Mouse (Mus musculus): ENCODE results near the gene Fads1. TPM values are rescaled to one million over a fixed set of nuclear protein-coding genes. Genes with fewer than 3 reads are reported as not detected.

Fads1 gene
- polyA plus RNA-seq (2021; fragmentation: Nextera tagmentation) = 148 and 175 TPM in 2 replicates
- long read RNA-seq, experiment 1, transcript Fads1-201 (12 exons, 3,460 nt) = major isoform, 664 of 803 reads
- long read RNA-seq, experiment 1, partial matches to known transcripts = 86 of 803 reads
- long read RNA-seq, experiment 1, other reads (novel, unspliced or antisense) = 50 of 803 reads
- long read RNA-seq, experiment 2, transcript Fads1-201 (12 exons, 3,460 nt) = major isoform, 47 of 107 reads
- long read RNA-seq, experiment 2, partial matches to known transcripts = 55 of 107 reads
- long read RNA-seq, experiment 2, other reads (novel, unspliced or antisense) = 5 of 107 reads

GRCm38 (mm10) chr19:10182670-10183298 lies at the start of gene Fads1:
Gene Fads1 (plus strand): TSS chr19:10182888.

GRCm38 (mm10) chr19:10203848-10204615 lies 21.3 kb downstream of the Fads1 start, which contains the start of the genes Tmem258 and Fen1:
Gene Tmem258 (plus strand): TSS chr19:10204014.
Gene Fen1 (minus strand): TSS chr19:10204169.

GRCm38 (mm10) chr19:10240654-10241305 lies 58.1 kb downstream of the Fads1 start, which contains the start of gene Myrf:
Gene Myrf (minus strand): TSS chr19:10240748.

Other genes with a start within 250 kb of the Fads1 start
- gene Fth1, start 202.3 kb upstream of the Fads1 start, polyA plus RNA-seq (2021; fragmentation: Nextera tagmentation) = 10,938 and 11,794 TPM in 2 replicates
- 1.1 and 1.7 TPM in 2 replicates for gene Best1, start 181.3 kb upstream of the Fads1 start, polyA plus RNA-seq (2021; fragmentation: Nextera tagmentation)
- 6.1 and 6.6 TPM in 2 replicates for gene Rab3il1, start 181.2 kb upstream of the Fads1 start, polyA plus RNA-seq (2021; fragmentation: Nextera tagmentation)
- 5.5 and 22.2 TPM in 2 replicates for gene Fads3, start 141.3 kb upstream of the Fads1 start, polyA plus RNA-seq (2021; fragmentation: Nextera tagmentation)
- 65.4 and 73.2 TPM in 2 replicates for gene Fads2, start 81.1 kb upstream of the Fads1 start, polyA plus RNA-seq (2021; fragmentation: Nextera tagmentation)
- gene Tmem258, start 21.1 kb downstream of the Fads1 start, polyA plus RNA-seq (2021; fragmentation: Nextera tagmentation) = 396 and 417 TPM in 2 replicates
- gene Fen1, start 21.3 kb downstream of the Fads1 start, polyA plus RNA-seq (2021; fragmentation: Nextera tagmentation) = 15.6 and 21.1 TPM in 2 replicates
- gene Myrf, start 57.9 kb downstream of the Fads1 start, polyA plus RNA-seq (2021; fragmentation: Nextera tagmentation) = 2.4 and 5.1 TPM in 2 replicates
- 23.7 and 46.8 TPM in 2 replicates for gene Dagla, start 122.0 kb downstream of the Fads1 start, polyA plus RNA-seq (2021; fragmentation: Nextera tagmentation)
- 9.2 and 12.1 TPM in 2 replicates for gene Syt7, start 206.2 kb downstream of the Fads1 start, polyA plus RNA-seq (2021; fragmentation: Nextera tagmentation)

All from left cerebral cortex, adult 6 months (tissue).